Mouse (Mus musculus) T-helper 1 cell (primary cell): ENCODE data around the gene Akap4.

ENCODE experiments used
- in situ Hi-C: fragments of 300-600 bp; cut with MboI, MseI; formaldehyde crosslinking; loops from one replicate; pipeline ENCODE4 v1.15.1; 2025; ENCODE audit warnings: high pct_unique_total_duplicates

Gene Akap4

GRCm38 (mm10) chrX:7067219-7067618 is at the start of gene Akap4:
TSS of gene Akap4 (plus strand) at chrX:7067519.
- in situ Hi-C loops, result no loop called here

GRCm38 (mm10) chrX:7041519-7041918 is 25.8 kb upstream of the Akap4 start, which contains the start of gene Ccnb3:
TSS of gene Ccnb3 (minus strand) at chrX:7041619.
- in situ Hi-C loops, result no loop called here

- in situ Hi-C loops, result no loop called here
Measured at GRCm38 (mm10) chrX:7057056-7057455, 10.3 kb upstream of the Akap4 start.

- in situ Hi-C loops, result no loop called here
Measured at GRCm38 (mm10) chrX:7057634-7058033, 9.7 kb upstream of the Akap4 start.

- in situ Hi-C loops, result no loop called here
Measured at GRCm38 (mm10) chrX:7064109-7064508, 3.2 kb upstream of the Akap4 start.

- in situ Hi-C loops, result no loop called here
Measured at GRCm38 (mm10) chrX:7068002-7068401, 683 bp downstream of the Akap4 start.

GRCm38 (mm10) chrX:7079820-7080429 is 12.6 kb downstream of the Akap4 start:
- in situ Hi-C loops, result no loop called here

- in situ Hi-C loops, result no loop called here
Measured at GRCm38 (mm10) chrX:7085878-7086277, 18.6 kb downstream of the Akap4 start.

- in situ Hi-C loops, result no loop called here
Measured at GRCm38 (mm10) chrX:7090323-7090722, 23.0 kb downstream of the Akap4 start.

- in situ Hi-C loops, result no loop called here
Measured at GRCm38 (mm10) chrX:7102280-7102679, 35.0 kb downstream of the Akap4 start.

GRCm38 (mm10) chrX:7114885-7115284 is 47.6 kb downstream of the Akap4 start:
- in situ Hi-C loops, result no loop called here

GRCm38 (mm10) chrX:7121618-7122280 is 54.4 kb downstream of the Akap4 start:
- in situ Hi-C loops, result loop anchor here (5.0 kb wide), 1 partner anchor 161 kb away; no protein-coding TSS in a partner anchor
